Mouse (Mus musculus) embryonic facial prominence, embryonic 10.5 days (tissue): Measurements from ENCODE around the gene Ginm1. TPM values are rescaled to one million over a fixed set of nuclear protein-coding genes. Genes with fewer than 3 reads are reported as not detected.
"Not testable (repeated sequence)": the region's sequence is repeated elsewhere in the genome, so short reads cannot be mapped to it uniquely, and the experiment has no call there.

ENCODE experiments used
- DNase-seq: peaks from one replicate; pipeline ENCODE4 v3.0.0-alpha.2; 2017; ENCODE audit warnings: low spot score
- H3K27ac ChIP-seq: fragments of 300-500 bp; sonication (generic); replicated peaks from 2 replicates; pipeline ENCODE4 v1.5.1; 2016; ENCODE audit warnings: mild to moderate bottlenecking
- H3K27me3 ChIP-seq: fragments of 300-500 bp; sonication (generic); replicated peaks from 2 replicates; pipeline ENCODE4 v1.6.1; 2016; ENCODE audit warnings: low read depth, mild to moderate bottlenecking; ENCODE audit not compliant: poor library complexity, severe bottlenecking
- H3K36me3 ChIP-seq: fragments of 300-500 bp; sonication (generic); replicated peaks from 2 replicates; pipeline ENCODE4 v1.6.1; 2016; ENCODE audit warnings: mild to moderate bottlenecking, moderate library complexity
- H3K4me1 ChIP-seq: fragments of 300-500 bp; sonication (generic); 2 replicates; pipeline ENCODE4 v1.6.1; 2016
- H3K4me3 ChIP-seq: fragments of 300-500 bp; sonication (generic); 2 replicates; pipeline ENCODE4 v1.5.1; 2016; ENCODE audit warnings: mild to moderate bottlenecking, moderate library complexity
- H3K9me3 ChIP-seq: fragments of 300-500 bp; sonication (generic); 2 replicates; pipeline ENCODE4 v1.6.1; 2016; ENCODE audit warnings: mild to moderate bottlenecking
- WGBS: fragments of 180-500 bp; shearing (Covaris S2); methylation state at CpG from one replicate; pipeline ENCODE4 v1.1.7; 2016; 5-methylcytosine and 5-hydroxymethylcytosine counted together
- polyA plus RNA-seq: library from polyadenylated mRNA; unstranded; fragments of >200 nt; fragmentation: Nextera tagmentation; extraction: Ambion mirVana; gene quantifications from 2 replicates; pipeline ENCODE4 v1.2.1, GENCODE M21; 2016

The Ginm1 gene
- polyA plus RNA-seq, 1 experiment from 2014 or later = 52.8 TPM

GRCm38 (mm10) chr10:7792254-7792750 lies 322 bp downstream of the Ginm1 start:
- no peak for DNase-seq
- H3K9me3 ChIP-seq = no peaks in the 10 kb centered on the region
- WGBS = under 1% methylated on average over 10 of the region's 10 CpGs
- no peaks in the 10 kb centered on the region for H3K27me3 ChIP-seq
- H3K36me3 ChIP-seq = peaks cover 41% of the 10 kb centered on the region
- H3K27ac ChIP-seq = peak overlapping the region; percentile 88
- peaks cover 15% of the 10 kb centered on the region for H3K4me1 ChIP-seq
- peak overlapping the region; percentile 90 for H3K4me3 ChIP-seq

GRCm38 (mm10) chr10:7787319-7787718 lies 5.3 kb downstream of the Ginm1 start:
- WGBS = 47% methylated on average over 2 of the region's 2 CpGs
- Histone ChIP-seq H3K27ac (no peak overlapping the region), H3K36me3 (peaks cover 25% of the 10 kb centered on the region), H3K27me3 (no peaks in the 10 kb centered on the region), H3K4me1 (peaks cover 5% of the 10 kb centered on the region), H3K9me3 (no peaks in the 10 kb centered on the region), H3K4me3 (no peak overlapping the region)
- DNase-seq = no peak

GRCm38 (mm10) chr10:7781214-7781613 lies 11.4 kb downstream of the Ginm1 start:
- Histone ChIP-seq H3K27me3 (no peaks in the 10 kb centered on the region), H3K4me1 (peaks cover 6% of the 10 kb centered on the region), H3K27ac (0 out of 2 replicates have a peak overlapping the region, but pooled peaks have one; percentile 90), H3K4me3 (peak overlapping the region; percentile 96), H3K36me3 (peaks cover 19% of the 10 kb centered on the region), H3K9me3 (no peaks in the 10 kb centered on the region)
- WGBS = 56% methylated on average over 3 of the region's 3 CpGs
- no peak for DNase-seq

GRCm38 (mm10) chr10:7780238-7781176 lies 12.1 kb downstream of the Ginm1 start:
- Histone ChIP-seq H3K4me1 (peaks cover 6% of the 10 kb centered on the region), H3K4me3 (peak overlapping the region; percentile 96), H3K27ac (peak overlapping the region; percentile 90), H3K9me3 (no peaks in the 10 kb centered on the region), H3K36me3 (peaks cover 25% of the 10 kb centered on the region), H3K27me3 (no peaks in the 10 kb centered on the region)
- WGBS = under 1% methylated on average over 77 of the region's 77 CpGs
- peak; percentile 95 for DNase-seq

- peak overlapping the region; percentile 90 for H3K27ac ChIP-seq
- H3K27me3 ChIP-seq = no peaks in the 10 kb centered on the region
- H3K9me3 ChIP-seq = no peaks in the 10 kb centered on the region
- no peak for DNase-seq
- 21% methylated on average over 7 of the region's 7 CpGs for WGBS
- peaks cover 32% of the 10 kb centered on the region for H3K36me3 ChIP-seq
- peak overlapping the region; percentile 96 for H3K4me3 ChIP-seq
- peaks cover 6% of the 10 kb centered on the region for H3K4me1 ChIP-seq
These were observed 12.8 kb downstream of the Ginm1 start for GRCm38 (mm10) chr10:7779751-7780237.

- Histone ChIP-seq H3K27ac (no peak overlapping the region), H3K9me3 (no peaks in the 10 kb centered on the region), H3K4me3 (no peak overlapping the region), H3K36me3 (peaks cover 46% of the 10 kb centered on the region), H3K27me3 (no peaks in the 10 kb centered on the region), H3K4me1 (peaks cover 6% of the 10 kb centered on the region)
- no peak for DNase-seq
- WGBS = 93% methylated on average over 3 of the region's 3 CpGs
These were observed 14.3 kb downstream of the Ginm1 start for GRCm38 (mm10) chr10:7778361-7778760.

- H3K4me1 ChIP-seq = peaks cover 6% of the 10 kb centered on the region
- H3K36me3 ChIP-seq = peaks cover 76% of the 10 kb centered on the region
- WGBS = 92% methylated on average over 8 of the region's 8 CpGs
- DNase-seq = no peak
- no peaks in the 10 kb centered on the region for H3K9me3 ChIP-seq
- no peaks in the 10 kb centered on the region for H3K27me3 ChIP-seq
- H3K27ac ChIP-seq = no peak overlapping the region
- no peak overlapping the region for H3K4me3 ChIP-seq
These were observed 17.2 kb downstream of the Ginm1 start for GRCm38 (mm10) chr10:7775421-7775820.

- no peak for DNase-seq
- WGBS = 96% methylated on average over 1 of the region's 1 CpGs
- Histone ChIP-seq H3K4me3 (no peak overlapping the region), H3K36me3 (peaks cover 98% of the 10 kb centered on the region), H3K4me1 (no peaks in the 10 kb centered on the region), H3K9me3 (no peaks in the 10 kb centered on the region), H3K27me3 (no peaks in the 10 kb centered on the region), H3K27ac (no peak overlapping the region)
These were observed 19.9 kb downstream of the Ginm1 start for GRCm38 (mm10) chr10:7772769-7773168.

GRCm38 (mm10) chr10:7772346-7772745 lies 20.3 kb downstream of the Ginm1 start:
- Histone ChIP-seq H3K27ac (no peak overlapping the region), H3K9me3 (no peaks in the 10 kb centered on the region), H3K4me1 (no peaks in the 10 kb centered on the region), H3K4me3 (no peak overlapping the region), H3K36me3 (peaks cover 98% of the 10 kb centered on the region), H3K27me3 (no peaks in the 10 kb centered on the region)
- 95% methylated on average over 4 of the region's 4 CpGs for WGBS
- DNase-seq = no peak

GRCm38 (mm10) chr10:7757544-7757943 lies 35.1 kb downstream of the Ginm1 start:
- H3K9me3 ChIP-seq = no peaks in the 10 kb centered on the region
- DNase-seq = no peak
- no peaks in the 10 kb centered on the region for H3K4me1 ChIP-seq
- no peak overlapping the region for H3K27ac ChIP-seq
- WGBS = 90% methylated on average over 2 of the region's 2 CpGs
- H3K4me3 ChIP-seq = no peak overlapping the region
- H3K36me3 ChIP-seq = peaks cover 94% of the 10 kb centered on the region
- H3K27me3 ChIP-seq = no peaks in the 10 kb centered on the region

- Histone ChIP-seq H3K36me3 (peaks cover 83% of the 10 kb centered on the region), H3K27ac (no peak overlapping the region), H3K27me3 (no peaks in the 10 kb centered on the region), H3K9me3 (no peaks in the 10 kb centered on the region), H3K4me3 (no peak overlapping the region), H3K4me1 (no peaks in the 10 kb centered on the region)
- WGBS = 92% methylated on average over 6 of the region's 6 CpGs
- DNase-seq = no peak
These were observed 43.9 kb downstream of the Ginm1 start for GRCm38 (mm10) chr10:7748752-7749151.

GRCm38 (mm10) chr10:7745528-7745927 lies 47.1 kb downstream of the Ginm1 start:
- not testable (repeated sequence) for H3K4me3 ChIP-seq, H3K9me3 ChIP-seq, DNase-seq, H3K27me3 ChIP-seq, H3K4me1 ChIP-seq, H3K27ac ChIP-seq
- 96% methylated on average over 6 of the region's 6 CpGs for WGBS
- H3K36me3 ChIP-seq = peaks cover 87% of the 10 kb centered on the region

GRCm38 (mm10) chr10:7737914-7738313 lies 54.7 kb downstream of the Ginm1 start:
- DNase-seq = no peak
- no peak overlapping the region for H3K27ac ChIP-seq
- no peaks in the 10 kb centered on the region for H3K4me1 ChIP-seq
- no peak overlapping the region for H3K4me3 ChIP-seq
- H3K36me3 ChIP-seq = peaks cover 34% of the 10 kb centered on the region
- H3K9me3 ChIP-seq = no peaks in the 10 kb centered on the region
- 89% methylated on average over 3 of the region's 3 CpGs for WGBS
- H3K27me3 ChIP-seq = no peaks in the 10 kb centered on the region
